In the genomic region with DNA sequence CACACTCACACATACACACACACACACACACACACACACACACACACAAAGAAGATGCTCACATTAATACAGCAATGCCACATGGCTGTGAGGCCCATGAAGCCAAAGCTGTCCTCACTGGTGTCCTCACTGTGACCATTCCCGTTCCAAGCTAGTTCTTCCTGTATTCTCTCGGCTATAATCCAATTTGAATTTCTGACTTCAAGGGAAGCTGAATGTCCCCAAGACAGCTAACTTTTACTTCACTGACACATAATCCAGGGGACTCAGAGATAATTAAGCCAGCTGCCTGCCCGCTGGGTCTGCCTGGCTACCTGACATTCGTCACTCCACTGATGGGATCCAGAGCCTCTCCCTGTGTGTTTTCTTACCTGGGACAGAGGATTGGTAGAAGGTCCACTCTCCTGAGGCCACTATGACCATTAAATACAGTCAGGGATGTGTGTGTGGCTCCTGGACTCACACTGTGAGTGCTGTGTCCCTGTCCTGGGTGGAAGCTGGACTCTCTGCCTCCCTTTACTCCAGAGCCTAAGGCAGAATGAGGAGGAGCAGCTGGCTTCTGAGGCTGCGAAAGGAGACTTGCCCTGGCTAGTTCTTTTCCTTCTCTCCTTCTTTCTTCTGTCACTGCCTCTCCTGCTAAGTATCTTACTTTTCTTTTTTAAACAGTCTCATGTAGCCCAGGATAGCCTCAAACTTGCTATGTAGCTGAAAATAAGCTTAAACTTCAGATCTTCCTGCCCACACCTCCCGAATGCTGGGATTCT, we compare ENCODE assay signal across 18 mouse cellular contexts.
"Had no signal": no experiment of that assay in that cellular context is flagged by ENCODE, and none has a peak within 500 bp of the region (broad histone marks: within the 10 kb centered on the region; RNA-seq: fewer than 3 reads in every experiment).

No protein-coding gene starts in this region.

- DNase-seq: kidney, adult 18-20 months; liver; liver, embryonic 13.5 days; liver, postnatal 0 days; lung, postnatal 14 days; retina, postnatal 1 day; right cerebral cortex, postnatal 4 days; spleen, adult 18-20 months; thymus, adult 2 months; thymus, postnatal 25 days had no signal

- H3K27ac ChIP-seq: intestine, embryonic 15.5 days; layer of hippocampus, adult 2 months; limb, embryonic 12.5 days; liver, embryonic 13.5 days; lung, embryonic 15.5 days; macrophage; stomach, embryonic 15.5 days had no signal

- H3K9me3 ChIP-seq: intestine, embryonic 15.5 days; limb, embryonic 12.5 days; liver, embryonic 13.5 days; lung, embryonic 15.5 days; neural tube, embryonic 13.5 days; stomach, embryonic 15.5 days had no signal

- H3K27me3 ChIP-seq: intestine, embryonic 15.5 days; stomach, embryonic 15.5 days had no signal

- H3K36me3 ChIP-seq: intestine, embryonic 15.5 days; limb, embryonic 12.5 days; liver, embryonic 13.5 days; lung, embryonic 15.5 days; neural tube, embryonic 13.5 days; stomach, embryonic 15.5 days had no signal

- H3K4me2 ChIP-seq: intestine, embryonic 15.5 days; limb, embryonic 12.5 days; liver, embryonic 13.5 days; lung, embryonic 15.5 days; neural tube, embryonic 13.5 days; stomach, embryonic 15.5 days had no signal

- H3K4me3 ChIP-seq: intestine, embryonic 15.5 days; layer of hippocampus, adult 2 months; limb, embryonic 12.5 days; liver, embryonic 13.5 days; lung, embryonic 15.5 days; megakaryocyte, embryonic 14.5 days; neural tube, embryonic 13.5 days; stomach, embryonic 15.5 days had no signal

- H3K9ac ChIP-seq: intestine, embryonic 15.5 days; limb, embryonic 12.5 days; liver, embryonic 13.5 days; liver, postnatal 0 days; lung, embryonic 15.5 days; neural tube, embryonic 13.5 days; stomach, embryonic 15.5 days had no signal
